Mouse (Mus musculus) heart, adult 2 months (tissue): Measurements from ENCODE around the gene Mrgpre. TPM values are rescaled to one million over a fixed set of nuclear protein-coding genes. Genes with fewer than 3 reads are reported as not detected.

ENCODE experiments used
- DNase-seq, 2 experiments: peaks; one replicate each; pipeline ENCODE4 v3.0.0; 2021
- H3K27ac ChIP-seq: fragments of 200-600 bp; 2 replicates; pipeline ENCODE4 v1.8.1; 2022
- H3K27me3 ChIP-seq: fragments of 200-500 bp; 2 replicates; pipeline ENCODE4 v1.6.1; 2012; ENCODE audit warnings: mild to moderate bottlenecking, low read length, inconsistent platforms, mixed read lengths; ENCODE audit not compliant: control insufficient read depth, insufficient read depth
- H3K36me3 ChIP-seq: fragments of 200-500 bp; 2 replicates; pipeline ENCODE4 v1.6.1; 2012; ENCODE audit warnings: low read length, inconsistent platforms; ENCODE audit not compliant: control insufficient read depth, insufficient read depth
- H3K4me1 ChIP-seq: fragments of 200-500 bp; 2 replicates; pipeline ENCODE4 v1.6.1; 2011; ENCODE audit warnings: low read length; ENCODE audit not compliant: control insufficient read depth, insufficient read depth
- H3K4me3 ChIP-seq: fragments of 200-600 bp; 2 replicates; pipeline ENCODE4 v1.8.1; 2022
- H3K79me2 ChIP-seq: fragments of 200-500 bp; replicated peaks from 2 replicates; pipeline ENCODE4 v1.6.1; 2012; ENCODE audit warnings: mild to moderate bottlenecking, inconsistent platforms, low read length, moderate library complexity, mixed read lengths; ENCODE audit not compliant: control insufficient read depth, insufficient read depth
- H3K9ac ChIP-seq: fragments of 200-500 bp; 2 replicates; pipeline ENCODE4 v1.6.1; 2012; ENCODE audit warnings: low read depth, mild to moderate bottlenecking, control low read depth, inconsistent platforms, low read length, mixed read lengths
- CTCF ChIP-seq: fragments of 200-600 bp; IDR thresholded peaks from 2 replicates; pipeline ENCODE4 v1.8.1; 2022; ENCODE audit warnings: antibody characterized with exemption, mild to moderate bottlenecking, moderate library complexity
- EP300 ChIP-seq: fragments of 200-500 bp; IDR thresholded peaks from 2 replicates; pipeline ENCODE4 v1.6.1; 2011; ENCODE audit warnings: low read depth, low read length, control low read depth; ENCODE audit not compliant: insufficient read depth
- POLR2A ChIP-seq: fragments of 200-500 bp; IDR thresholded peaks from 2 replicates; pipeline ENCODE4 v1.6.1; 2011; ENCODE audit warnings: mild to moderate bottlenecking, low read depth, low read length, control low read depth; ENCODE audit not compliant: insufficient read depth
- WGBS: fragments of 180-500 bp; shearing (Covaris S2); methylation state at CpG from one replicate; pipeline ENCODE4 v1.1.7; 2018; 5-methylcytosine and 5-hydroxymethylcytosine counted together
- intact Hi-C: fragments of 180-260 bp; cut with DNase I; formaldehyde crosslinking; loops from one replicate; pipeline ENCODE4 v1.15.1; 2025
- microRNA-seq, 2 experiments: library from miRNA; unstranded; fragments of <30 nt; microRNA quantifications; one replicate each; pipeline ENCODE4 v1.2.0; 2021
- polyA plus RNA-seq: library from polyadenylated mRNA; depleted of rRNA; stranded (reverse); fragments of >200 nt; gene quantifications from 2 replicates; pipeline ENCODE4 v1.2.3, GENCODE M21; 2012; rRNA removed
- total RNA-seq, 2 experiments: library from RNA; stranded (reverse); gene quantifications; 2 replicates each; pipeline ENCODE4 v1.2.3; 2021

The Mrgpre gene
- total and polyA plus RNA-seq, 3 experiments = 1.2 to 1.9 (median 1.3) TPM

DNA sequence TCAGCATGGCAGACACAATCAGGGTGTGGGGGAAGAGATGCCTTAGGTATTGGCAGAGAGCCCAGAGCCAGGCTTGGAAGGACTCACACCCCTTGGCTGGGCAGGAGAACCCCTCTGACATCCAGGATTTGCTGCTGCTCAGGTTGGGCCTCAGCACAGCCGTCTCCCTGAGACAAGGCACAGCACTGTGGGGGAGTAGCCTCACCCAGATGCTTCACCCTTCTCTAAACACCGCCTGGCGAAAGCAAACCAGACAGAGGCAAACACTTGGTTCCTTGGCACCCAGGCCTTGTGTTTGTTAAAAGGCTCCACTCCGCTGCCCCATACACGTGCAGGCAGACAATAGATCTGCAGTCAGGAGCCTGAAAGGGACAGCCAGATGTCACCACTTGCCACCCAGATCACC, 45.7 kb downstream of the Mrgpre start:
- DNase-seq = peak in 1 of 2 experiments; percentile 36
- peaks cover 13% of the 10 kb centered on the region for H3K4me1 ChIP-seq
- no peak overlapping the region; the same call in 1 of the 2 replicates for H3K9ac ChIP-seq
- H3K27me3 ChIP-seq = no peaks in the 10 kb centered on the region
- H3K27ac ChIP-seq = no peak overlapping the region; the same call in none of the 2 replicates
- H3K36me3 ChIP-seq = no peaks in the 10 kb centered on the region
- WGBS = 38% methylated on average over 5 of the region's 5 CpGs
- TF ChIP-seq POLR2A (no peak), EP300 (no peak), CTCF (no peak)
- no peaks in the 10 kb centered on the region for H3K79me2 ChIP-seq
- intact Hi-C loops = no loop called here
- H3K4me3 ChIP-seq = no peak overlapping the region

DNA sequence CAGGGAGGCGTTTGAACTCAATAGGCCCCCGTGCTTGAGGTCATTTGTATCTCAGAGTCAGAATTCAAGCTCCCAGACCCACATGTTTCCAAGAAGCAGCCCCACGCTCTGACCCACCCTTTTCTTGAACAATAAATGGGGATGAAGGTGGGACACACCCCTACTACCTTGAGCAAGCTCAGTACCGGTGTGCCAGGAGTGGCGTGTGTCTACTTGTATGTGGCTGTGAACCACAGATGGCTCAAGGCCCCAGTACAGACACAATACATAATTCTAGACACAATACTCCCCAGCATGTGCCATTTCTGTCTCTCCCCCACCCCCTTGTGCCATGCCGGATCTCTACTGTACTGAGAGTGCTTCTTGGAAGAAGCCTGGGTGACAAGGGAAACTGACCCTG, 46.1 kb downstream of the Mrgpre start:
- TF ChIP-seq POLR2A = no peak
- no peak for TF ChIP-seq EP300
- no peak for TF ChIP-seq CTCF
- no peaks in the 10 kb centered on the region for H3K79me2 ChIP-seq
- no peaks in the 10 kb centered on the region for H3K27me3 ChIP-seq
- WGBS = 66% methylated on average over 6 of the region's 6 CpGs
- no peaks in the 10 kb centered on the region for H3K36me3 ChIP-seq
- DNase-seq = no peak
- intact Hi-C loops = no loop called here
- H3K9ac ChIP-seq = no peak overlapping the region
- H3K27ac ChIP-seq = no peak overlapping the region
- no peak overlapping the region for H3K4me3 ChIP-seq
- H3K4me1 ChIP-seq = peaks cover 13% of the 10 kb centered on the region

- TF ChIP-seq POLR2A = no peak
- TF ChIP-seq EP300 = no peak
- TF ChIP-seq CTCF = no peak
- intact Hi-C loops = no loop called here
- Histone ChIP-seq H3K9ac (no peak overlapping the region), H3K27me3 (no peaks in the 10 kb centered on the region), H3K79me2 (no peaks in the 10 kb centered on the region), H3K27ac (no peak overlapping the region), H3K4me3 (no peak overlapping the region), H3K36me3 (no peaks in the 10 kb centered on the region), H3K4me1 (peaks cover 9% of the 10 kb centered on the region)
- no peak for DNase-seq
- 75% methylated on average over 4 of the region's 4 CpGs for WGBS
Measured at GRCm38 (mm10) chr7:143733746-143734145, 50.6 kb downstream of the Mrgpre start.

GRCm38 (mm10) chr7:143729886-143730285, 54.4 kb downstream of the Mrgpre start:
- intact Hi-C loops = no loop called here
- 65% methylated on average over 10 of the region's 10 CpGs for WGBS

More at GRCm38 (mm10) chr7:143729886-143730285, 54.4 kb downstream of the Mrgpre start:
- no peak for TF ChIP-seq CTCF
- TF ChIP-seq EP300 = no peak
- TF ChIP-seq POLR2A = no peak
- H3K9ac ChIP-seq = no peak overlapping the region
- H3K79me2 ChIP-seq = no peaks in the 10 kb centered on the region
- peaks cover 6% of the 10 kb centered on the region; the same call in 1 of the 2 replicates for H3K4me1 ChIP-seq
- no peaks in the 10 kb centered on the region for H3K27me3 ChIP-seq
- no peaks in the 10 kb centered on the region for H3K36me3 ChIP-seq
- H3K4me3 ChIP-seq = no peak overlapping the region
- peak; percentile 59 to 67 for DNase-seq
- peak overlapping the region; percentile 45 for H3K27ac ChIP-seq

Small RNAs within 50 kb of the gene (microRNA-seq; reads per million reads assigned to microRNA genes)
- 0 reads per million in 2 experiments for gene Gm22064

Other genes with a start within 250 kb of the Mrgpre start
- 100 to 1,000 TPM; 168 to 197 TPM for gene Nap1l4, start 235.4 kb downstream of the Mrgpre start, total RNA-seq
- 98.4 and 147 TPM in 2 replicates for gene Nap1l4, start 235.4 kb downstream of the Mrgpre start, polyA plus RNA-seq
- gene Cars, start 184.4 kb downstream of the Mrgpre start, total RNA-seq = 10 to 100 TPM; 20.2 to 21.5 TPM
- gene Cars, start 184.4 kb downstream of the Mrgpre start, polyA plus RNA-seq = 10.9 and 11.0 TPM in 2 replicates
- gene Tnfrsf26, start 155.8 kb downstream of the Mrgpre start, total RNA-seq = under 1 TPM; 0.50 to 0.52 TPM
- 0.25 and 0.88 TPM in 2 replicates for gene Tnfrsf26, start 155.8 kb downstream of the Mrgpre start, polyA plus RNA-seq
- 1 to 10 TPM; 1.4 to 2.3 TPM for gene Tnfrsf22, start 134.8 kb downstream of the Mrgpre start, total RNA-seq
- gene Tnfrsf22, start 134.8 kb downstream of the Mrgpre start, polyA plus RNA-seq = 3.2 and 5.6 TPM in 2 replicates
- gene Tnfrsf23, start 98.6 kb downstream of the Mrgpre start, total RNA-seq = 1 to 10 TPM; 2.4 to 2.8 TPM
- gene Tnfrsf23, start 98.6 kb downstream of the Mrgpre start, polyA plus RNA-seq = 3.2 and 5.1 TPM in 2 replicates
- gene Osbpl5, start 27.5 kb downstream of the Mrgpre start, total RNA-seq = 10 to 100 TPM; 14.8 to 18.0 TPM
- gene Osbpl5, start 27.5 kb downstream of the Mrgpre start, polyA plus RNA-seq = 21.3 and 28.9 TPM in 2 replicates
- not detected for gene Mrgprg, start 17.5 kb downstream of the Mrgpre start, total RNA-seq
- 0.15 and 0.18 TPM in 2 replicates for gene Mrgprg, start 17.5 kb downstream of the Mrgpre start, polyA plus RNA-seq
- gene Nadsyn1, start 38.3 kb upstream of the Mrgpre start, total RNA-seq = 1 to 10 TPM; 3.8 to 4.3 TPM
- 6.1 and 9.4 TPM in 2 replicates for gene Nadsyn1, start 38.3 kb upstream of the Mrgpre start, polyA plus RNA-seq
- 1 to 10 TPM; 5.1 to 5.7 TPM for gene Dhcr7, start 38.6 kb upstream of the Mrgpre start, total RNA-seq
- gene Dhcr7, start 38.6 kb upstream of the Mrgpre start, polyA plus RNA-seq = 22.2 and 26.9 TPM in 2 replicates
- not detected for gene Gm498, start 82.3 kb upstream of the Mrgpre start, total RNA-seq
- gene Gm498, start 82.3 kb upstream of the Mrgpre start, polyA plus RNA-seq = 0.12 TPM in 1 of 2 replicates, not detected in the other
- under 1 TPM; 0.31 to 0.41 TPM for gene Shank2, start 217.4 kb upstream of the Mrgpre start, total RNA-seq
- 0.15 and 0.55 TPM in 2 replicates for gene Shank2, start 217.4 kb upstream of the Mrgpre start, polyA plus RNA-seq